Mouse (Mus musculus) testis, adult 2 months (tissue): ENCODE data around the gene Wfikkn2.
A peak's percentile ranks its signal among the peaks of the same experiment; 100 is the strongest.

ENCODE experiments used
- CTCF ChIP-seq: fragments of 200-500 bp; IDR thresholded peaks from 2 replicates; pipeline ENCODE4 v1.5.1; 2012; ENCODE audit warnings: low read depth, mild to moderate bottlenecking, inconsistent platforms, low read length, moderate library complexity; ENCODE audit not compliant: control insufficient read depth, insufficient read depth, insufficient replicate concordance
- POLR2A ChIP-seq: fragments of 200-500 bp; IDR thresholded peaks from 2 replicates; pipeline ENCODE4 v1.6.1; 2012; ENCODE audit warnings: low read depth, mild to moderate bottlenecking, inconsistent platforms, low read length, moderate library complexity; ENCODE audit not compliant: control insufficient read depth

- TF ChIP-seq CTCF (no peak), POLR2A (0 out of 2 replicates have a peak, but pooled peaks have one; percentile 40)
These were observed 19.5 kb upstream of the Wfikkn2 start for GRCm38 (mm10) chr11:94265134-94265785.
